Mouse (Mus musculus): ENCODE measurements around the gene Myh14.

DNA sequence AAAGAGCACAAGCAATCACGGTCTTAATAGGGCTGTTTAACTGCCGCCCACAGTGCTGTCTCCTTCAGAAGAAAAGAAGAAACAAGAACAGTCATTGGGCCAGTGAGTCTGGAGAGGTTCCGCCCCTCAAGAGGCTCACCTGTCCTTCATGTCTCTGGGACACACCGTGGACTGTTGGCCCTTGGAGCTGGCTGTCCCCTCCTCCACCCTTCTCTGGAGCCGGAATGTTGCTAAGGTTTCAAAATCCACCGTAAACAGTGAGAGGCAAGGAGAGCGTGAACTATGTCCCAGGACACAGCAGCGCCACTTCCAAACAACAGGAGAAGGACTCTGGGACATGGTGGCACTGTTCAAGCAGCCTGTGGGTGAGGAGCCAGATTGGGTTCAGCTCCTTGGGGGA lies 13.0 kb upstream of the Myh14 start:
- TF ChIP-seq GATA1 (IDR thresholded peaks at IDR 0.05; ENCODE audit: borderline replicate concordance, low read length) (no peak), FLI1 (IDR thresholded peaks at IDR 0.05; ENCODE audit: low read length) (no peak)

Data from megakaryocyte, embryonic 14.5 days (primary cell).